Mouse (Mus musculus) lung, postnatal 36 days (tissue): Measurements from ENCODE around the gene Rps13.
"Not testable (repeated sequence)": the region's sequence is repeated elsewhere in the genome, so short reads cannot be mapped to it uniquely, and the experiment has no call there.

Experiments
- DNase-seq: peaks from one replicate; pipeline ENCODE4 v3.0.0; 2022; ENCODE audit warnings: mixed read lengths

The Rps13 gene

GRCm38 (mm10) chr7:116333713-116334668 lies at the start of gene Rps13:
Gene Rps13 (minus strand): TSS chr7:116334195.
- peak; percentile 99 for DNase-seq

GRCm38 (mm10) chr7:116379181-116379580 lies 45.2 kb upstream of the Rps13 start:
- not testable (repeated sequence) for DNase-seq

GRCm38 (mm10) chr7:116374284-116374683 lies 40.3 kb upstream of the Rps13 start:
- no peak for DNase-seq

- peak; percentile 90 for DNase-seq
These were observed 2.2 kb upstream of the Rps13 start for GRCm38 (mm10) chr7:116336226-116336625.

- no peak for DNase-seq
These were observed 1.1 kb upstream of the Rps13 start for GRCm38 (mm10) chr7:116335133-116335532.

- no peak for DNase-seq
These were observed 659 bp upstream of the Rps13 start for GRCm38 (mm10) chr7:116334669-116335038.

- no peak for DNase-seq
These were observed 2.7 kb downstream of the Rps13 start for GRCm38 (mm10) chr7:116331246-116331645.

- no peak for DNase-seq
These were observed 4.1 kb downstream of the Rps13 start for GRCm38 (mm10) chr7:116329858-116330257.

- DNase-seq: no peak
These were observed 5.2 kb downstream of the Rps13 start for GRCm38 (mm10) chr7:116328777-116329176.

- peak; percentile 19 for DNase-seq
These were observed 6.1 kb downstream of the Rps13 start for GRCm38 (mm10) chr7:116327901-116328300.

GRCm38 (mm10) chr7:116323331-116323964 lies 10.5 kb downstream of the Rps13 start:
- peak; percentile 82 for DNase-seq

GRCm38 (mm10) chr7:116309456-116309855 lies 24.5 kb downstream of the Rps13 start:
- DNase-seq: peak; percentile 47

GRCm38 (mm10) chr7:116308632-116308991 lies 25.4 kb downstream of the Rps13 start:
- DNase-seq: peak; percentile 33

- peak; percentile 60 for DNase-seq
These were observed 25.9 kb downstream of the Rps13 start, which contains the start of gene Plekha7 for GRCm38 (mm10) chr7:116307871-116308631. Gene Plekha7 (minus strand): TSS chr7:116308376.

GRCm38 (mm10) chr7:116307099-116307870 lies 26.7 kb downstream of the Rps13 start:
- peak; percentile 78 for DNase-seq

- DNase-seq: no peak
These were observed 27.4 kb downstream of the Rps13 start for GRCm38 (mm10) chr7:116306601-116307000.

- peak; percentile 45 for DNase-seq
These were observed 32.2 kb downstream of the Rps13 start for GRCm38 (mm10) chr7:116301661-116302311.

GRCm38 (mm10) chr7:116301144-116301543 lies 32.9 kb downstream of the Rps13 start:
- no peak for DNase-seq

- DNase-seq: no peak
These were observed 35.1 kb downstream of the Rps13 start for GRCm38 (mm10) chr7:116298851-116299250.

GRCm38 (mm10) chr7:116298389-116298788 lies 35.6 kb downstream of the Rps13 start:
- DNase-seq: no peak

GRCm38 (mm10) chr7:116294961-116295360 lies 39.0 kb downstream of the Rps13 start:
- DNase-seq: no peak

- no peak for DNase-seq
These were observed 41.6 kb downstream of the Rps13 start for GRCm38 (mm10) chr7:116292377-116292776.
